Mouse (Mus musculus) MEL (cell line): ENCODE results near the gene Lin7c. TPM values are rescaled to one million over a fixed set of nuclear protein-coding genes. Genes with fewer than 3 reads are reported as not detected.

ENCODE experiments used
- DNase-seq: peaks from one replicate; pipeline ENCODE4 v3.0.0; 2011; ENCODE audit warnings: low read depth, low spot score
- H3K27ac ChIP-seq: 2 replicates; pipeline ENCODE4 v1.5.1; 2012; ENCODE audit warnings: low read depth, mild to moderate bottlenecking, control low read depth, low read length, moderate library complexity; ENCODE audit not compliant: control insufficient read depth
- H3K27me3 ChIP-seq, 2 experiments: fragments of 150-350 bp in 1 of 2; sonication (generic) in 1 of 2; 2 replicates each; pipeline ENCODE4 v1.6.1; 2012; ENCODE audit warnings: low read length in 2 of 2, mild to moderate bottlenecking in 2 of 2, improper control_type of control experiment in 1 of 2, moderate library complexity in 1 of 2; ENCODE audit not compliant: insufficient read depth in 2 of 2, control insufficient read depth in 1 of 2
- H3K36me3 ChIP-seq, 2 experiments: 2 replicates each; pipeline ENCODE4 v1.6.1; 2012 to 2014; ENCODE audit warnings: low read length in 2 of 2, improper control_type of control experiment in 1 of 2, inconsistent platforms in 1 of 2, mild to moderate bottlenecking in 1 of 2; ENCODE audit not compliant: insufficient read depth in 2 of 2, control insufficient read depth in 1 of 2
- H3K4me1 ChIP-seq, 2 experiments: fragments of 150-350 bp in 1 of 2; sonication (generic) in 1 of 2; 2 replicates each; pipeline ENCODE4 v1.6.1; 2012; ENCODE audit warnings: low read length in 2 of 2, improper control_type of control experiment in 1 of 2, mild to moderate bottlenecking in 1 of 2; ENCODE audit not compliant: insufficient read depth in 2 of 2, control insufficient read depth in 1 of 2
- H3K4me3 ChIP-seq, 2 experiments: fragments of 150-350 bp in 1 of 2; sonication (generic) in 1 of 2; 2 replicates each; pipeline ENCODE4 v1.5.1; 2012; ENCODE audit warnings: low read depth in 2 of 2, low read length in 2 of 2, mild to moderate bottlenecking in 2 of 2, moderate library complexity in 2 of 2, control low read depth in 1 of 2, improper control_type of control experiment in 1 of 2; ENCODE audit not compliant: control insufficient read depth in 1 of 2, insufficient read depth in 1 of 2
- H3K79me2 ChIP-seq: 2 replicates; pipeline ENCODE4 v1.6.1; 2012; ENCODE audit warnings: mild to moderate bottlenecking, low read length, moderate library complexity; ENCODE audit not compliant: control insufficient read depth, poor library complexity, insufficient read depth
- H3K9ac ChIP-seq: 2 replicates; pipeline ENCODE4 v1.6.1; 2012; ENCODE audit warnings: low read depth, mild to moderate bottlenecking, control low read depth, low read length, moderate library complexity; ENCODE audit not compliant: control insufficient read depth, poor library complexity, severe bottlenecking
- H3K9me3 ChIP-seq: fragments of 150-350 bp; sonication (generic); replicated peaks from 2 replicates; pipeline ENCODE4 v1.6.1; 2012; ENCODE audit warnings: mild to moderate bottlenecking, low read length, improper control_type of control experiment, moderate library complexity; ENCODE audit not compliant: insufficient read depth
- CHD1 ChIP-seq: IDR thresholded peaks from 2 replicates; pipeline ENCODE4 v1.6.1; 2012; ENCODE audit warnings: low read depth, mild to moderate bottlenecking, inconsistent platforms, low read length, improper control_type of control experiment
- CHD2 ChIP-seq: IDR thresholded peaks from 2 replicates; pipeline ENCODE4 v1.6.1; 2011; ENCODE audit warnings: low read length, improper control_type of control experiment
- E2F4 ChIP-seq: IDR thresholded peaks from 2 replicates; pipeline ENCODE4 v1.6.1; 2011; ENCODE audit warnings: low read depth, low read length, improper control_type of control experiment, borderline replicate concordance
- ELF1 ChIP-seq: IDR thresholded peaks from 2 replicates; pipeline ENCODE4 v1.6.1; 2014; ENCODE audit warnings: low read depth, mild to moderate bottlenecking, inconsistent platforms, low read length, improper control_type of control experiment, moderate library complexity
- EP300 ChIP-seq, 2 experiments: IDR thresholded peaks; 2 replicates each; pipeline ENCODE4 v1.6.1; 2011; ENCODE audit warnings: improper control_type of control experiment in 2 of 2, low read length in 2 of 2, low read depth in 1 of 2, mild to moderate bottlenecking in 1 of 2
- HCFC1 ChIP-seq: IDR thresholded peaks from 2 replicates; pipeline ENCODE4 v1.6.1; 2012; ENCODE audit warnings: low read depth, mild to moderate bottlenecking, inconsistent platforms, low read length, improper control_type of control experiment, moderate library complexity
- JUND ChIP-seq: IDR thresholded peaks from 2 replicates; pipeline ENCODE4 v1.6.1; 2011; ENCODE audit warnings: low read depth, mild to moderate bottlenecking, improper control_type of control experiment, low read length
- KAT2A ChIP-seq: conservative IDR thresholded peaks from 2 replicates; pipeline ENCODE4 v1.6.1; 2012; ENCODE audit warnings: low read depth, low read length, improper control_type of control experiment, inconsistent platforms
- MAFK ChIP-seq: IDR thresholded peaks from 2 replicates; pipeline ENCODE4 v1.6.1; 2011; ENCODE audit warnings: low read depth, mild to moderate bottlenecking, low read length, improper control_type of control experiment, borderline replicate concordance
- MAX ChIP-seq: IDR thresholded peaks from 2 replicates; pipeline ENCODE4 v1.6.1; 2011; ENCODE audit warnings: low read length, improper control_type of control experiment
- MAZ ChIP-seq: IDR thresholded peaks from 2 replicates; pipeline ENCODE4 v1.6.1; 2012; ENCODE audit warnings: low read depth, mild to moderate bottlenecking, inconsistent platforms, low read length, improper control_type of control experiment
- MXI1 ChIP-seq: IDR thresholded peaks from 2 replicates; pipeline ENCODE4 v1.6.1; 2011; ENCODE audit warnings: mild to moderate bottlenecking, low read depth, low read length, improper control_type of control experiment
- MYB ChIP-seq: IDR thresholded peaks from 2 replicates; pipeline ENCODE4 v1.6.1; 2011; ENCODE audit warnings: mild to moderate bottlenecking, low read depth, low read length, improper control_type of control experiment
- MYC ChIP-seq: IDR thresholded peaks from 2 replicates; pipeline ENCODE4 v1.6.1; 2011; ENCODE audit warnings: low read depth, mild to moderate bottlenecking, low read length, improper control_type of control experiment, moderate library complexity
- NELFE ChIP-seq: IDR thresholded peaks from 2 replicates; pipeline ENCODE4 v1.6.1; 2011; ENCODE audit warnings: low read depth, low read length, improper control_type of control experiment
- NRF1 ChIP-seq: IDR thresholded peaks from 2 replicates; pipeline ENCODE4 v1.6.1; 2014; ENCODE audit warnings: low read depth, mild to moderate bottlenecking, inconsistent platforms, low read length, improper control_type of control experiment, moderate library complexity; ENCODE audit not compliant: poor library complexity, insufficient read depth, severe bottlenecking
- POLR2A ChIP-seq, 2 experiments: IDR thresholded peaks; 2 replicates each; pipeline ENCODE4 v1.6.1; 2011 to 2012; ENCODE audit warnings: low read length in 2 of 2, mild to moderate bottlenecking in 2 of 2, control low read depth in 1 of 2, improper control_type of control experiment in 1 of 2, low read depth in 1 of 2, moderate library complexity in 1 of 2; ENCODE audit not compliant: control insufficient read depth in 1 of 2, insufficient read depth in 1 of 2, poor library complexity in 1 of 2
- POLR2AphosphoS5 ChIP-seq: IDR thresholded peaks from 2 replicates; pipeline ENCODE4 v1.6.1; 2012; ENCODE audit warnings: low read depth, borderline replicate concordance, mild to moderate bottlenecking, inconsistent platforms, low read length, moderate library complexity, mixed read lengths
- RAD21 ChIP-seq: IDR thresholded peaks from 2 replicates; pipeline ENCODE4 v1.6.1; 2011; ENCODE audit warnings: mild to moderate bottlenecking, low read depth, low read length, improper control_type of control experiment
- SIN3A ChIP-seq: IDR thresholded peaks from 2 replicates; pipeline ENCODE4 v1.6.1; 2012; ENCODE audit warnings: low read length, improper control_type of control experiment, inconsistent platforms
- SMC3 ChIP-seq: IDR thresholded peaks from 2 replicates; pipeline ENCODE4 v1.6.1; 2011; ENCODE audit warnings: low read depth, low read length, improper control_type of control experiment
- TAL1 ChIP-seq: IDR thresholded peaks from 2 replicates; pipeline ENCODE4 v1.6.1; 2012; ENCODE audit warnings: mild to moderate bottlenecking, inconsistent platforms, low read length, moderate library complexity, mixed read lengths
- TBP ChIP-seq: IDR thresholded peaks from 2 replicates; pipeline ENCODE4 v1.8.0; 2011; ENCODE audit warnings: low read depth, low read length, improper control_type of control experiment
- TCF12 ChIP-seq: IDR thresholded peaks from 2 replicates; pipeline ENCODE4 v1.6.1; 2014; ENCODE audit warnings: low read depth, mild to moderate bottlenecking, inconsistent platforms, low read length, improper control_type of control experiment, moderate library complexity
- USF1 ChIP-seq: IDR thresholded peaks from 2 replicates; pipeline ENCODE4 v1.6.1; 2014; ENCODE audit warnings: low read depth, mild to moderate bottlenecking, inconsistent platforms, low read length, improper control_type of control experiment, moderate library complexity
- ZC3H11A ChIP-seq: IDR thresholded peaks from 2 replicates; pipeline ENCODE4 v1.6.1; 2012; ENCODE audit warnings: low read depth, mild to moderate bottlenecking, inconsistent platforms, low read length, improper control_type of control experiment
- ZMIZ1 ChIP-seq: IDR thresholded peaks from 2 replicates; pipeline ENCODE4 v1.6.1; 2012; ENCODE audit warnings: low read depth, mild to moderate bottlenecking, inconsistent platforms, low read length, improper control_type of control experiment, moderate library complexity
- ZNF384 ChIP-seq: IDR thresholded peaks from 2 replicates; pipeline ENCODE4 v1.6.1; 2012; ENCODE audit warnings: low read depth, mild to moderate bottlenecking, inconsistent platforms, low read length, improper control_type of control experiment
- polyA plus RNA-seq, 2 experiments: library from polyadenylated mRNA; stranded (reverse) in 1 of 2; unstranded in 1 of 2; fragments of >175 nt in 1 of 2; fragments of >200 nt in 1 of 2; gene quantifications; 2 replicates each; pipeline versions ENCODE4 v1.2.1 to v1.2.4; 2012; ENCODE audit warnings: low replicate concordance in 2 of 2, low read depth in 1 of 2; ENCODE audit not compliant: insufficient read length in 2 of 2, insufficient read depth in 1 of 2, missing spikeins in 1 of 2
- total RNA-seq: library from RNA; depleted of rRNA; stranded (reverse); fragments of 300-350 nt; gene quantifications from 2 replicates; pipeline ENCODE4 v1.2.3, GENCODE M21; 2012

Gene Lin7c
- total and polyA plus RNA-seq, 3 experiments: 45.0 to 46.8 TPM; not detected in 1

DNA sequence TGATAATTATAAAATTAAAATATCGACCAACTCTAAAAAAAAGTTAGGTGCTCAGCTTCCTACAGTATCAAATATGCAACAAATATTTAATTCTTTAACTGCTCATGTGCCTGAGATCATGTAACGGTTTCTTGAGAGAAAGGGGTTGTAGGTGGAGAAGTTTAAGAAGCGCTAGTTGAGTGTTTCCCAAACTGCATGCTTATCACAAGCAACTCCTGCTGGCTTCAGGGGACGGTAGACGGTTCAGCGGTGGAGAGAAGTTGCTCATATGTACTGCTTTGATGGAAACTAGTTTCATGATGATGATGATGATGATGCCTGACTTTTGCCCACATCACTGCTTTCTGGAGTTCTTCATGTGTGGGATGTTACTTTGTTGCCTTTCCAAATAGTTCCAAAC, 55.8 kb downstream of the Lin7c start (continued):
- no peak for TF ChIP-seq TCF12

DNA sequence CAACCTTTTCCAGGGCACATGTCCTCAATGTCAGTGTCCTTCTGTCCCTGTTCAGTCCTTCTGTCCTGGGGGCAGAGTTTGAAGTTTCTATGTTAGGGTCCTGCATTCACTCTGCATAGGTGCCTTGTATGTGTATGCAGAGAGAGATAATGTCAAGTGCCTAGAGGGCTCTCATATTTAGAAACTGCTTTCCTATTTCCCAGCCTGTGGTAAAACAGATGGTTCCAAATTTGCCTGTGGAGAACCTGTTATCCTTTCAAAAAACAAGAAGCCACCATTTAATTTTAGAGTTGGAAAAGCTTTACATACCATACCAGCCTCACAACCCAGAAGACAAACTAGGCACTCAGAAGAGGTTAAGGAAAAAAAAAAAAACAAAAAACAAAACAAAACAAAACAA, 58.9 kb downstream of the Lin7c start:
- no peak for TF ChIP-seq NRF1
- no peak for TF ChIP-seq MAX
- TF ChIP-seq POLR2AphosphoS5: no peak
- no peak for TF ChIP-seq POLR2A (IDR thresholded peaks at IDR 0.05; ENCODE audit: control insufficient read depth in 1 of 2, insufficient read depth in 1 of 2, low read depth in 1 of 2, low read length in 2 of 2, poor library complexity in 1 of 2)
- no peak for TF ChIP-seq MYC
- no peak for TF ChIP-seq ZMIZ1
- no peak for TF ChIP-seq JUND
- TF ChIP-seq MYB: no peak
- no peak for TF ChIP-seq EP300 (IDR thresholded peaks at IDR 0.05; ENCODE audit: low read depth in 1 of 2, low read length in 2 of 2)
- no peak for TF ChIP-seq CHD1
- TF ChIP-seq RAD21: no peak
- no peak for TF ChIP-seq SIN3A
- TF ChIP-seq NELFE: no peak
- TF ChIP-seq TAL1: no peak
- TF ChIP-seq KAT2A: no peak
- no peak for TF ChIP-seq MXI1
- TF ChIP-seq MAZ: no peak
- no peak for TF ChIP-seq CHD2
- TF ChIP-seq, all 39 proteins: peak for 0
- Histone ChIP-seq H3K4me1 (peaks cover 0 to 3% of the 10 kb centered on the region in 2 experiments; a peak in 2 of 4 replicates), H3K79me2 (no peaks in the 10 kb centered on the region), H3K27me3 (no peaks in the 10 kb centered on the region), H3K27ac (no peak overlapping the region), H3K9me3 (no peaks in the 10 kb centered on the region), H3K4me3 (no peak overlapping the region), H3K9ac (no peak overlapping the region), H3K36me3 (0 out of 4 replicates have a peak, but pooled peaks cover 0 to 3% of the 10 kb centered on the region in 2 experiments)
- DNase-seq: no peak

- DNase-seq: no peak
- Histone ChIP-seq H3K4me1 (peaks cover 0 to 4% of the 10 kb centered on the region in 2 experiments; a peak in 1 of 4 replicates), H3K79me2 (no peaks in the 10 kb centered on the region)
These were observed 59.7 kb downstream of the Lin7c start for GRCm38 (mm10) chr2:109950311-109950710.

More at GRCm38 (mm10) chr2:109950311-109950710, 59.7 kb downstream of the Lin7c start:
- TF ChIP-seq ZC3H11A: no peak
- TF ChIP-seq RAD21: no peak
- TF ChIP-seq MXI1: no peak
- no peak for TF ChIP-seq HCFC1
- no peak for TF ChIP-seq MAFK
- no peak for TF ChIP-seq ZNF384
- TF ChIP-seq POLR2AphosphoS5: no peak
- no peak for TF ChIP-seq USF1
- no peak for TF ChIP-seq MAX
- no peak for TF ChIP-seq SMC3
- no peak for TF ChIP-seq POLR2A (IDR thresholded peaks at IDR 0.05; ENCODE audit: control insufficient read depth in 1 of 2, insufficient read depth in 1 of 2, low read depth in 1 of 2, low read length in 2 of 2, poor library complexity in 1 of 2)
- TF ChIP-seq NRF1: no peak
- no peak for TF ChIP-seq ELF1
- no peak for TF ChIP-seq TBP
- no peak for TF ChIP-seq E2F4
- Histone ChIP-seq H3K9ac (no peak overlapping the region), H3K36me3 (0 out of 4 replicates have a peak, but pooled peaks cover 0 to 3% of the 10 kb centered on the region in 2 experiments), H3K9me3 (no peaks in the 10 kb centered on the region), H3K27me3 (no peaks in the 10 kb centered on the region), H3K4me3 (no peak overlapping the region), H3K27ac (no peak overlapping the region)
